ENCODE assay signal across 16 mouse cellular contexts in genomic region chr2:155589521-155589920, GRCm38 (mm10). TPM values are rescaled to one million over a fixed set of nuclear protein-coding genes. Genes with fewer than 3 reads are reported as not detected.
DNase-seq lines count a peak whose midpoint lies in the region; ATAC-seq and TF ChIP-seq lines count a peak whose summit lies in the region.
"Had no signal": no experiment of that assay in that cellular context is flagged by ENCODE, and none has a peak within 500 bp of the region (broad histone marks: within the 10 kb centered on the region; RNA-seq: fewer than 3 reads in every experiment).

No protein-coding gene starts in this region.

- peak; percentile 46 for DNase-seq in kidney, adult 18-20 months
- no peak for DNase-seq in G1E (ENCODE audit: low spot score)
- peak; percentile 65 to 68 for DNase-seq in kidney, postnatal 36 days
- DNase-seq in c-Kit-positive CD71-positive TER-119-positive erythroid progenitor cells, embryonic 14.5 days (ENCODE audit: low spot score), result no peak
- DNase-seq: cerebellum, adult 11-12 months; lung, postnatal 10 days; right cerebral cortex, postnatal 14 days; thymus, postnatal 4 days had no signal

- ATAC-seq in kidney, embryonic 14.5 days (ENCODE audit: low FRiP score, low TSS enrichment), result no peak
- ATAC-seq in G1E (ENCODE audit: extremely low read depth, insufficient number of reproducible peaks, low FRiP score, poor library complexity, severe bottlenecking), result no peak
- ATAC-seq in midbrain, embryonic 16.5 days, result no peak
- ATAC-seq in frontal cortex, adult (ENCODE audit: low TSS enrichment), result no peak
- ATAC-seq: forebrain, embryonic 15.5 days had no signal

- WGBS in kidney, embryonic 14.5 days, result 87% methylated on average over 6 of the region's 6 CpGs
- WGBS in midbrain, embryonic 16.5 days, result 78% methylated on average over 6 of the region's 6 CpGs

- no peak overlapping the region for H3K27ac ChIP-seq in kidney, embryonic 14.5 days (ENCODE audit: low read depth, low read length)
- no peak overlapping the region for H3K27ac ChIP-seq in midbrain, embryonic 16.5 days (ENCODE audit: low read length)
- H3K27ac ChIP-seq: embryonic facial prominence, embryonic 12.5 days; forebrain, embryonic 15.5 days; hindbrain, embryonic 10.5 days; neural tube, embryonic 13.5 days had no signal

- no peaks in the 10 kb centered on the region for H3K9me3 ChIP-seq in kidney, embryonic 14.5 days (ENCODE audit: control insufficient read depth, low read length)
- no peaks in the 10 kb centered on the region for H3K9me3 ChIP-seq in E14TG2a.4 (ENCODE audit: low read length)
- H3K9me3 ChIP-seq in G1E (replicated peaks), result no peaks in the 10 kb centered on the region
- H3K9me3 ChIP-seq in midbrain, embryonic 16.5 days (replicated peaks; ENCODE audit: control insufficient read depth, low read length, poor library complexity, severe bottlenecking), result no peaks in the 10 kb centered on the region
- H3K9me3 ChIP-seq: embryonic facial prominence, embryonic 12.5 days; forebrain, embryonic 15.5 days; hindbrain, embryonic 10.5 days; neural tube, embryonic 13.5 days had no signal

- H3K36me3 ChIP-seq in kidney, embryonic 14.5 days (ENCODE audit: control insufficient read depth, insufficient read depth, low read length), result no peaks in the 10 kb centered on the region
- 0 out of 2 replicates have a peak, but pooled peaks cover 7% of the 10 kb centered on the region for H3K36me3 ChIP-seq in E14TG2a.4 (ENCODE audit: insufficient read depth, low read length)
- H3K36me3 ChIP-seq in G1E (replicated peaks), result peaks cover 40% of the 10 kb centered on the region
- H3K36me3 ChIP-seq in midbrain, embryonic 16.5 days (ENCODE audit: control insufficient read depth, insufficient read depth, low read length), result no peaks in the 10 kb centered on the region
- H3K36me3 ChIP-seq: embryonic facial prominence, embryonic 12.5 days; forebrain, embryonic 15.5 days; hindbrain, embryonic 10.5 days; neural tube, embryonic 13.5 days had no signal

- H3K4me1 ChIP-seq in kidney, embryonic 14.5 days (ENCODE audit: control insufficient read depth, insufficient read depth, low read length), result no peaks in the 10 kb centered on the region
- H3K4me1 ChIP-seq in E14TG2a.4 (replicated peaks; ENCODE audit: low read depth, low read length) (peaks cover 75% of the 10 kb centered on the region), G1E (ENCODE audit: insufficient read depth, low read depth, low read length) (peaks cover 64% of the 10 kb centered on the region)
- H3K4me1 ChIP-seq in midbrain, embryonic 16.5 days (ENCODE audit: control insufficient read depth, insufficient read depth, low read length), result peaks cover 9% of the 10 kb centered on the region

- no peaks in the 10 kb centered on the region for H3K27me3 ChIP-seq in kidney, embryonic 14.5 days (ENCODE audit: control insufficient read depth, insufficient read depth, low read length)
- H3K27me3 ChIP-seq in E14TG2a.4 (ENCODE audit: insufficient read depth, low read length), result no peaks in the 10 kb centered on the region
- no peaks in the 10 kb centered on the region for H3K27me3 ChIP-seq in G1E (ENCODE audit: insufficient read depth, low read length)
- no peaks in the 10 kb centered on the region for H3K27me3 ChIP-seq in midbrain, embryonic 16.5 days (ENCODE audit: control insufficient read depth, insufficient read depth, low read depth, low read length)
- H3K27me3 ChIP-seq: embryonic facial prominence, embryonic 12.5 days; forebrain, embryonic 15.5 days; neural tube, embryonic 13.5 days had no signal

- H3K4me3 ChIP-seq in kidney, embryonic 14.5 days (ENCODE audit: low read length), result no peak overlapping the region
- H3K4me3 ChIP-seq in E14TG2a.4 (replicated peaks; ENCODE audit: low read length) (peak overlapping the region; percentile 35; the same call in 1 of the 2 replicates), G1E (ENCODE audit: low read depth, low read length) (peak overlapping the region; percentile 16; the same call in 1 of the 2 replicates)
- H3K4me3 ChIP-seq in midbrain, embryonic 16.5 days (ENCODE audit: low read depth, low read length), result no peak overlapping the region
- H3K4me3 ChIP-seq: embryonic facial prominence, embryonic 12.5 days; forebrain, embryonic 15.5 days; hindbrain, embryonic 10.5 days; neural tube, embryonic 13.5 days had no signal

- no peak overlapping the region for H3K9ac ChIP-seq in kidney, embryonic 14.5 days (ENCODE audit: low read depth, low read length)
- H3K9ac ChIP-seq in midbrain, embryonic 16.5 days (ENCODE audit: low read depth, low read length), result no peak overlapping the region
- H3K9ac ChIP-seq: embryonic facial prominence, embryonic 12.5 days; forebrain, embryonic 15.5 days; neural tube, embryonic 13.5 days had no signal

- H3K4me2 ChIP-seq in kidney, embryonic 14.5 days (replicated peaks; ENCODE audit: low read depth, low read length), result no peak overlapping the region
- no peak overlapping the region for H3K4me2 ChIP-seq in midbrain, embryonic 16.5 days (ENCODE audit: low read length)
- H3K4me2 ChIP-seq: embryonic facial prominence, embryonic 12.5 days; forebrain, embryonic 15.5 days; neural tube, embryonic 13.5 days had no signal

- TF ChIP-seq CTCF in E14TG2a.4 (conservative IDR thresholded peaks at IDR 0.05; ENCODE audit: low read length) (no peak), G1E (IDR thresholded peaks at IDR 0.05; ENCODE audit: low read depth, low read length) (no peak)

RNA-seq across cellular contexts. Expression of gene Gss, which starts 3.1 kb away (rescaled TPM):
- polyA plus RNA-seq in kidney, embryonic 14.5 days (2014; fragmentation: Nextera tagmentation; extraction: Ambion mirVana), result 25.0 and 29.8 TPM in 2 replicates
- total RNA-seq in G1E (2014; fragmentation: Nextera tagmentation) (7.3 and 10.6 TPM in 2 replicates), G1E (2017) (22.0 and 25.7 TPM in 2 replicates)
- 14.6 and 16.5 TPM in 2 replicates for polyA plus RNA-seq in G1E (2012)
- 13.6 and 15.1 TPM in 2 replicates for polyA plus RNA-seq in midbrain, embryonic 16.5 days (2015; fragmentation: Nextera tagmentation; extraction: Ambion mirVana)

RNA-seq across cellular contexts. Expression of gene Myh7b, which starts 21.5 kb away (rescaled TPM):
- polyA plus RNA-seq in kidney, embryonic 14.5 days (2014; fragmentation: Nextera tagmentation; extraction: Ambion mirVana), result 0.96 and 2.1 TPM in 2 replicates
- total RNA-seq in G1E (2014; fragmentation: Nextera tagmentation) (2.3 and 2.4 TPM in 2 replicates), G1E (2017) (1.4 and 1.7 TPM in 2 replicates)
- 8.3 and 11.1 TPM in 2 replicates for polyA plus RNA-seq in G1E (2012)
- polyA plus RNA-seq in midbrain, embryonic 16.5 days (2015; fragmentation: Nextera tagmentation; extraction: Ambion mirVana), result 0.80 and 1.0 TPM in 2 replicates

Comparison
In these comparisons a context has a peak if more than half of its experiments do, and no peak if none do; other contexts are left out.
1. DNase-seq: peak in kidney, adult 18-20 months (single experiment) and kidney, postnatal 36 days (2 of 2); none in G1E (single experiment) and c-Kit-positive CD71-positive TER-119-positive erythroid progenitor cells, embryonic 14.5 days (single experiment).
2. H3K4me3 ChIP-seq: peak in E14TG2a.4 (single experiment) and G1E (single experiment); none in kidney, embryonic 14.5 days (single experiment) and midbrain, embryonic 16.5 days (single experiment).